Mouse (Mus musculus) ES-E14 (cell line): ENCODE results near the gene Scmh1.

Experiments used
- CHD2 ChIP-seq: IDR thresholded peaks from 2 replicates; pipeline ENCODE4 v1.6.1; 2014; ENCODE audit warnings: mild to moderate bottlenecking, low read depth, low read length, inconsistent platforms
- HCFC1 ChIP-seq: IDR thresholded peaks from 2 replicates; pipeline ENCODE4 v1.6.1; 2012; ENCODE audit warnings: low read length, inconsistent platforms, borderline replicate concordance; ENCODE audit not compliant: insufficient read depth
- MAFK ChIP-seq: IDR thresholded peaks from 2 replicates; pipeline ENCODE4 v1.6.1; 2014; ENCODE audit warnings: mild to moderate bottlenecking, low read depth, low read length, inconsistent platforms; ENCODE audit not compliant: insufficient read depth
- ZC3H11A ChIP-seq: IDR thresholded peaks from 2 replicates; pipeline ENCODE4 v1.6.1; 2012; ENCODE audit warnings: low read depth, mild to moderate bottlenecking, inconsistent platforms, low read length, borderline replicate concordance
- ZNF384 ChIP-seq: IDR thresholded peaks from 2 replicates; pipeline ENCODE4 v1.6.1; 2012; ENCODE audit warnings: low read depth, low read length, inconsistent platforms

DNA sequence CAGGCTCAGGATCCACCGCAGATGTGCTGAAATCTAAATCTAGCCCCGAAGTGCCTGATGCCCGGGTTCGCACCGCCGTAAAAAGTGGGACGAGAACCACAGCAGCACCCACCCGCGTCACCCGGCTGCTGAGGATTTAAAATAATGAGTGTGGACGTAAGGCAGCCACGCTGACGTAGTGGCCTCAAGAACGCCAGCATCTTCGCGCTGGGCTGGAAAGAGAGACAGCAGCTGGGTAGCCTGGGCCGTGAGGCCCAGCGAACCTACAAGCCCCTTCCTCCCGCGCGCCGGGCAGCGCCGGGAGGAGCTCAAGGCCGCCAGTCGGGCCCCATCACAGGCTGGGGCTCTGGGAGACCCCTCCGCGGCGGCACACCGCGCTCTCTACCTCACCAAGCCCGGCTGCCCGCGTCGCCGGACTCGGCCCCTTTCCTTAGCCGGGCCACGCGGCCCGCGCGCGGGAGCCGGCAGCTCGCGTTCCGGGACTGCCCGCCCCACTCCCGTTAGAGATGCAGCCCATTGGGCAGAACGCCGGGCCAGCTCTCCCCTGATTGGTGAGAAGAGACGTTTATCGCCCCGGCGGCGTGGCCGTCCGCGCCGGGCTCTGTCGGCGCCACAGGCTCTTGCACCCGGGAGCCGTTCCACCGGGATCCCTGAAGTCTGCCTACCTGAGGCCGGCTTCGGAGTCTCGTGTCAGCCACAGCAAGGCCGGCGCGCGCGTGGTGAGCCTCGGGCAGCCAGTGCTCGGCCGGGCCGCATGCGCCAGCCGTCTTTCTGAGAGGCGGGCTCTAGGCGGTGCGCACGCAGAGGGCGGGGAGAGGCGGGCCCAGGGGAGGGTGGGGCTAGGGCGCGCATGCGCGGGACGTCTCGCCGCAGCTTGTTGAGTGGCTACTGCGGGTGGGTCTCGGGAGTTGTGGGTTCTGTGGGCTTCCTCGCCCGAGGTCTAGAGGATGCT lies 164.7 kb downstream of the Scmh1 start, which contains the start of gene Ctps:
- no peak for TF ChIP-seq ZNF384
- TF ChIP-seq HCFC1 = no peak
- no peak; the same call in 1 of the 2 replicates for TF ChIP-seq CHD2
- no peak for TF ChIP-seq ZC3H11A
- no peak for TF ChIP-seq MAFK
